8 mouse cellular contexts compared by ENCODE assay signal in genomic region chr1:152901765-152902664, GRCm38 (mm10). TPM values are rescaled to one million over a fixed set of nuclear protein-coding genes. Genes with fewer than 3 reads are reported as not detected.
DNase-seq lines count a peak whose midpoint lies in the region; ATAC-seq and TF ChIP-seq lines count a peak whose summit lies in the region.

Smg7 (minus strand) TSS chr1:152902646.

- peak within 1 kb of the TSS; percentile 76 for H3K4me3 ChIP-seq in lung, embryonic 15.5 days
- peak within 1 kb of the TSS; percentile 92 for H3K4me3 ChIP-seq in forebrain, embryonic 14.5 days (ENCODE audit: low read depth, low read length)
- H3K4me3 ChIP-seq in heart, postnatal 0 days (ENCODE audit: low read depth, low read length), result peak within 1 kb of the TSS; percentile 100
- H3K4me3 ChIP-seq in stomach, embryonic 16.5 days (replicated peaks; ENCODE audit: low read length), result peak within 1 kb of the TSS; percentile 94

- H3K36me3 ChIP-seq in lung, embryonic 15.5 days, result no peaks in the 10 kb centered on the region
- H3K36me3 ChIP-seq in forebrain, embryonic 14.5 days (ENCODE audit: control insufficient read depth, insufficient read depth, low read length), result 0 out of 2 replicates have a peak, but pooled peaks cover 4% of the 10 kb centered on the region
- H3K36me3 ChIP-seq in heart, postnatal 0 days (replicated peaks; ENCODE audit: control insufficient read depth, insufficient read depth, low read length), result no peaks in the 10 kb centered on the region
- H3K36me3 ChIP-seq in stomach, embryonic 16.5 days (ENCODE audit: control insufficient read depth, insufficient read depth, low read length), result no peaks in the 10 kb centered on the region

- no peak for TF ChIP-seq CTCF in heart, postnatal 0 days (IDR thresholded peaks at IDR 0.05; ENCODE audit: low read depth)

- H3K4me2 ChIP-seq in lung, embryonic 15.5 days, result peak within 1 kb of the TSS; percentile 99
- peak within 1 kb of the TSS; percentile 94 for H3K4me2 ChIP-seq in forebrain, embryonic 14.5 days (ENCODE audit: low read length)
- peak within 1 kb of the TSS; percentile 98 for H3K4me2 ChIP-seq in heart, postnatal 0 days (ENCODE audit: low read depth, low read length)
- peak within 1 kb of the TSS; percentile 100 for H3K4me2 ChIP-seq in stomach, embryonic 16.5 days (ENCODE audit: low read depth, low read length)

- peak within 1 kb of the TSS; percentile 85 for H3K9ac ChIP-seq in lung, embryonic 15.5 days
- H3K9ac ChIP-seq in forebrain, embryonic 14.5 days (ENCODE audit: low read length), result peak within 1 kb of the TSS; percentile 91
- H3K9ac ChIP-seq in heart, postnatal 0 days (replicated peaks; ENCODE audit: low read depth, low read length), result peak within 1 kb of the TSS; percentile 96
- H3K9ac ChIP-seq in stomach, embryonic 16.5 days (ENCODE audit: low read length), result peak within 1 kb of the TSS; percentile 97

- peak within 1 kb of the TSS; percentile 100 for H3K27ac ChIP-seq in lung, embryonic 15.5 days
- peak within 1 kb of the TSS; percentile 99 for H3K27ac ChIP-seq in forebrain, embryonic 14.5 days (ENCODE audit: low read depth, low read length)
- peak within 1 kb of the TSS; percentile 99 for H3K27ac ChIP-seq in heart, postnatal 0 days (ENCODE audit: low read depth)
- H3K27ac ChIP-seq in stomach, embryonic 16.5 days (ENCODE audit: low read length), result peak within 1 kb of the TSS; percentile 99

- peak; percentile 13 for ATAC-seq in lung, embryonic 15.5 days (ENCODE audit: borderline replicate concordance, extremely low read depth, low FRiP score, low TSS enrichment)
- peak; percentile 38 for ATAC-seq in forebrain, embryonic 14.5 days
- ATAC-seq in heart, postnatal 0 days (ENCODE audit: insufficient read depth, low read depth), result peak; percentile 15
- ATAC-seq in megakaryocyte-erythroid progenitor cell, adult 5-6 weeks (replicated peaks; ENCODE audit: low FRiP score, low TSS enrichment, poor library complexity, severe bottlenecking), result peak; percentile 10; the same call in 1 of the 2 replicates
- ATAC-seq in stomach, embryonic 16.5 days (ENCODE audit: insufficient read depth, low FRiP score), result peak; percentile 46

- DNase-seq in lung, postnatal 36 days, result no peak
- peak; percentile 34 for DNase-seq in c-Kit-positive CD71-positive TER-119-positive erythroid progenitor cells, embryonic 14.5 days (ENCODE audit: low spot score)
- peak; percentile 75 for DNase-seq in forebrain, embryonic 14.5 days (ENCODE audit: low spot score)
- peak; percentile 34 for DNase-seq in heart, postnatal 0 days (ENCODE audit: low spot score)
- DNase-seq in layer of hippocampus, postnatal 14 days (ENCODE audit: low spot score in 2 of 2), result peak in 1 of 2 experiments; percentile 80

- no peaks in the 10 kb centered on the region for H3K27me3 ChIP-seq in lung, embryonic 15.5 days
- H3K27me3 ChIP-seq in forebrain, embryonic 14.5 days (replicated peaks; ENCODE audit: control insufficient read depth, insufficient read depth, low read length), result no peaks in the 10 kb centered on the region
- H3K27me3 ChIP-seq in heart, postnatal 0 days (ENCODE audit: control insufficient read depth, insufficient read depth, low read length), result no peaks in the 10 kb centered on the region
- no peaks in the 10 kb centered on the region for H3K27me3 ChIP-seq in stomach, embryonic 16.5 days (ENCODE audit: control insufficient read depth, insufficient read depth, low read length)

- no peak for TF ChIP-seq EP300 in heart, postnatal 0 days (IDR thresholded peaks at IDR 0.05; ENCODE audit: low read depth)

- peaks cover 18% of the 10 kb centered on the region for H3K4me1 ChIP-seq in lung, embryonic 15.5 days
- peaks cover 10% of the 10 kb centered on the region; the same call in 1 of the 2 replicates for H3K4me1 ChIP-seq in forebrain, embryonic 14.5 days (ENCODE audit: control insufficient read depth, insufficient read depth, low read length)
- peaks cover 13% of the 10 kb centered on the region for H3K4me1 ChIP-seq in heart, postnatal 0 days (ENCODE audit: control insufficient read depth, insufficient read depth)
- H3K4me1 ChIP-seq in stomach, embryonic 16.5 days (ENCODE audit: control insufficient read depth, insufficient read depth, low read length), result peaks cover 6% of the 10 kb centered on the region; the same call in 1 of the 2 replicates

- under 1% methylated on average over 87 of the region's 93 CpGs for WGBS in lung, embryonic 15.5 days
- under 1% methylated on average over 80 of the region's 93 CpGs for WGBS in forebrain, embryonic 14.5 days
- WGBS in heart, postnatal 0 days, result under 1% methylated on average over 70 of the region's 93 CpGs
- WGBS in stomach, embryonic 16.5 days, result 1% methylated on average over 83 of the region's 93 CpGs

- no peaks in the 10 kb centered on the region for H3K9me3 ChIP-seq in lung, embryonic 15.5 days
- H3K9me3 ChIP-seq in forebrain, embryonic 14.5 days (replicated peaks; ENCODE audit: control insufficient read depth, low read length), result no peaks in the 10 kb centered on the region
- H3K9me3 ChIP-seq in heart, postnatal 0 days (replicated peaks; ENCODE audit: control insufficient read depth, low read length), result no peaks in the 10 kb centered on the region
- H3K9me3 ChIP-seq in stomach, embryonic 16.5 days (replicated peaks; ENCODE audit: control insufficient read depth, low read length), result no peaks in the 10 kb centered on the region

RNA-seq across cellular contexts. Expression of gene Smg7, which starts in this region (rescaled TPM):
- 29.7 and 31.2 TPM in 2 replicates for polyA plus RNA-seq in lung, embryonic 15.5 days (2015; fragmentation: Nextera tagmentation; extraction: Ambion mirVana)
- 31.0 and 35.4 TPM in 2 replicates for polyA plus RNA-seq in forebrain, embryonic 14.5 days (2014; fragmentation: Nextera tagmentation; extraction: Ambion mirVana)
- 30.9 and 46.0 TPM in 2 replicates for total RNA-seq in heart, postnatal 0 days (2014; rRNA removed; ENCODE audit: low replicate concordance)
- 12.5 and 13.5 TPM in 2 replicates for polyA plus RNA-seq in heart, postnatal 0 days (2015; fragmentation: Nextera tagmentation; extraction: Ambion mirVana)
- 10 to 100 TPM; 78.9 to 80.4 TPM for total RNA-seq in layer of hippocampus, postnatal 14 days (2021)
- total RNA-seq in megakaryocyte-erythroid progenitor cell, adult 5-6 weeks (2014; fragmentation: Nextera tagmentation), result 84.8 and 123 TPM in 2 replicates
- 40.4 and 45.5 TPM in 2 replicates for total RNA-seq in megakaryocyte-erythroid progenitor cell, adult 5-6 weeks (2017)
- polyA plus RNA-seq in stomach, embryonic 16.5 days (2015; fragmentation: Nextera tagmentation; extraction: Ambion mirVana), result 21.7 and 23.1 TPM in 2 replicates
